Mouse (Mus musculus) heart, embryonic 14.5 days (tissue): ENCODE measurements at regions not wholly inside any gene's neighbourhood (a gene's known extent, or its start where the extent isn't known, plus 50 kb on each side); places are given as distances from the start of the nearest gene placed in this dataset.

Experiments used
- ATAC-seq: fragments of 200-750 bp; cut with Nextera tagmentation; 2 replicates; pipeline ENCODE4 v1.8.0; 2017; ENCODE audit warnings: low read depth, moderate TSS enrichment; ENCODE audit not compliant: insufficient number of reproducible peaks, insufficient read depth, low FRiP score
- H3K27ac ChIP-seq, 2 experiments: fragments of 200-500 bp in 1 of 2; fragments of 300-500 bp in 1 of 2; sonication (generic) in 1 of 2; replicated peaks in 1 of 2; 2 replicates each; pipeline ENCODE4 v1.5.1; 2012 to 2014; ENCODE audit warnings: low read depth in 2 of 2, low read length in 2 of 2, control low read depth in 1 of 2, mild to moderate bottlenecking in 1 of 2, mixed read lengths in 1 of 2; ENCODE audit not compliant: control insufficient read depth in 1 of 2, insufficient read depth in 1 of 2
- H3K27me3 ChIP-seq: fragments of 300-500 bp; sonication (generic); 2 replicates; pipeline ENCODE4 v1.6.1; 2014; ENCODE audit warnings: mild to moderate bottlenecking, low read length, control low read depth; ENCODE audit not compliant: control insufficient read depth, insufficient read depth
- H3K36me3 ChIP-seq: fragments of 300-500 bp; sonication (generic); 2 replicates; pipeline ENCODE4 v1.6.1; 2014; ENCODE audit warnings: mild to moderate bottlenecking, control low read depth, low read length, mixed read lengths; ENCODE audit not compliant: control insufficient read depth, insufficient read depth
- H3K4me1 ChIP-seq, 2 experiments: fragments of 200-500 bp in 1 of 2; fragments of 300-500 bp in 1 of 2; sonication (generic) in 1 of 2; 2 replicates each; pipeline ENCODE4 v1.6.1; 2012 to 2014; ENCODE audit warnings: low read length in 2 of 2, control low read depth in 1 of 2, mixed read lengths in 1 of 2; ENCODE audit not compliant: control insufficient read depth in 2 of 2, insufficient read depth in 2 of 2
- H3K4me2 ChIP-seq: fragments of 300-500 bp; sonication (generic); 2 replicates; pipeline ENCODE4 v1.6.1; 2014; ENCODE audit warnings: mild to moderate bottlenecking, low read length
- H3K4me3 ChIP-seq, 2 experiments: fragments of 200-500 bp in 1 of 2; fragments of 300-500 bp in 1 of 2; sonication (generic) in 1 of 2; 2 replicates each; pipeline ENCODE4 v1.5.1; 2012 to 2014; ENCODE audit warnings: low read length in 2 of 2, mild to moderate bottlenecking in 2 of 2, control low read depth in 1 of 2, low read depth in 1 of 2, moderate library complexity in 1 of 2; ENCODE audit not compliant: control insufficient read depth in 1 of 2, insufficient read depth in 1 of 2
- H3K9ac ChIP-seq: fragments of 300-500 bp; sonication (generic); 2 replicates; pipeline ENCODE4 v1.6.1; 2014; ENCODE audit warnings: mild to moderate bottlenecking, low read length
- H3K9me3 ChIP-seq: fragments of 300-500 bp; sonication (generic); 2 replicates; pipeline ENCODE4 v1.6.1; 2016; ENCODE audit warnings: low read length, control low read depth; ENCODE audit not compliant: control insufficient read depth
- WGBS: fragments of 180-500 bp; shearing (Covaris S2); extraction: QIAGEN DNeasy Blood & Tissue Kit; methylation state at CpG from one replicate; pipeline ENCODE4 v1.1.7; 2014; 5-methylcytosine and 5-hydroxymethylcytosine counted together

DNA sequence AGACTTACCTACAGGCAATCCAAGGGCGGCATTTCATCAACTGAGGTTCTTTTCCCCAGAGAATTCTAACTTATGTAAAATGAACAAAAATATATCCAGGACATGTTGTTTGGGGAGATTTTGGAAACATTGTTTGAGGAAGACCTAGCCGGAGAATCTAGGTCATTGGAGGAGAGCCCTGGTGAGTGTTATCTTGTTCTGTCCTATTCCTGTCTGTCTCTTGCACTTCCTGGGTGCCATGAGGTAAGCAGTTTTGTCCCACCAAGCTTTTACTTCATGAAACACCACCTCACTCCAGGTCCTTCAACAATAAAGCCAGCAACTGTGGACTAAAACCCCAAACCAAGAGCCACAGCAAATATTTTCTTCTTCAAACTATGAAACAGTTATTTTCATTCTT is 218.5 kb downstream of the Fam49a start:
- H3K4me3 ChIP-seq, result no peak overlapping the region
- no peak overlapping the region for H3K9ac ChIP-seq
- ATAC-seq, result no peak
- H3K27ac ChIP-seq, result no peak overlapping the region
- H3K27me3 ChIP-seq, result no peaks in the 10 kb centered on the region
- peaks cover 0 to 5% of the 10 kb centered on the region in 2 experiments; a peak in 2 of 4 replicates for H3K4me1 ChIP-seq
- H3K4me2 ChIP-seq, result no peak overlapping the region
- 80% methylated on average over 2 of the region's 2 CpGs for WGBS
- H3K9me3 ChIP-seq, result no peaks in the 10 kb centered on the region
- no peaks in the 10 kb centered on the region for H3K36me3 ChIP-seq

DNA sequence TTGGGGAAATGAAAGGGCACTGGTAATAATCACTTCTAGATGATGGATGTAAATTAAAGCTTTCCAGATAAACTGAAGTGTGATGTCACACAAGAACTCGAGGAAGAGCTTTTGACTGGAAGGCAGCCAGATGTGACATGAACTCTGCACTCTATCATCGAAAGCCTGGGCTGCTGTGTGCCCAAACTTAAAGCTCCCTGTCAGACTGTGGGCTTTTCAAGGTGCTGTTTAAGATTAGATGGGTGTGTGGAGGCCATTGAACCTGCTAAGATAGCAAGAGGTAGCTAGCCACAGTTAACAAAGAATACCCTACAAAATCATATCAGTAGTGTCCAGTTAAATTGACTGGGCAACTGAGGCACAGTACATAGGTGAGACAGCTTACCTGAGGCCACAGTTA is 190.1 kb downstream of the Fam49a start:
- H3K36me3 ChIP-seq, result no peaks in the 10 kb centered on the region
- WGBS, result 15% methylated on average over 2 of the region's 2 CpGs

DNA sequence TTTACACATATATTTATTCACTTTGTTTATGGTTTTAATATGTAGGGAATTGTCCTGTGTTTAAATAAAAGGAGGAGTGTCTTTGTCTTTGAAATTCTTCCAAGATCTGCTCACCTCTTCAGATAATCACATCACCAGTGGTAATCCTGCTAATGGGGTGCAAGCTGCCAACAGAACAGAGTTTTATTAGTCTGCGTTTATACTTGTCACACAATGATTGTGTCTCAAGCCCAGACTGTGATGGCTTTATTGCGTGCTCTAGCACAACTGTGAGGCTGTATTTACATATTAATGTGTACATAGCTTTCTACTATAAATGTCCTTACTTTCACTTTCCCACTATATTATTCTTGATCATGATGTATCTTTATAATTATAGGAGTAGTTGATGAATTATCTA is 184.8 kb downstream of the Fam49a start:
- H3K36me3 ChIP-seq, result no peaks in the 10 kb centered on the region
- no peaks in the 10 kb centered on the region for H3K4me1 ChIP-seq
- whole genome bisulfite sequencing, result 78% methylated on average over 2 of the region's 2 CpGs
- no peak overlapping the region for H3K4me3 ChIP-seq
- ATAC-seq, result no peak
- H3K9ac ChIP-seq, result no peak overlapping the region
- no peak overlapping the region for H3K4me2 ChIP-seq
- no peak overlapping the region for H3K27ac ChIP-seq
- no peaks in the 10 kb centered on the region for H3K9me3 ChIP-seq
- no peaks in the 10 kb centered on the region for H3K27me3 ChIP-seq

More for the DNA sequence above, 190.1 kb downstream of the Fam49a start:
- H3K4me2 ChIP-seq, result no peak overlapping the region
- H3K27me3 ChIP-seq, result no peaks in the 10 kb centered on the region
- H3K9ac ChIP-seq, result no peak overlapping the region
- H3K27ac ChIP-seq, result no peak overlapping the region
- ATAC-seq, result no peak
- H3K9me3 ChIP-seq, result no peaks in the 10 kb centered on the region
- no peak overlapping the region for H3K4me3 ChIP-seq
- H3K4me1 ChIP-seq, result peaks cover 0 to 5% of the 10 kb centered on the region in 2 experiments; a peak in 3 of 4 replicates

DNA sequence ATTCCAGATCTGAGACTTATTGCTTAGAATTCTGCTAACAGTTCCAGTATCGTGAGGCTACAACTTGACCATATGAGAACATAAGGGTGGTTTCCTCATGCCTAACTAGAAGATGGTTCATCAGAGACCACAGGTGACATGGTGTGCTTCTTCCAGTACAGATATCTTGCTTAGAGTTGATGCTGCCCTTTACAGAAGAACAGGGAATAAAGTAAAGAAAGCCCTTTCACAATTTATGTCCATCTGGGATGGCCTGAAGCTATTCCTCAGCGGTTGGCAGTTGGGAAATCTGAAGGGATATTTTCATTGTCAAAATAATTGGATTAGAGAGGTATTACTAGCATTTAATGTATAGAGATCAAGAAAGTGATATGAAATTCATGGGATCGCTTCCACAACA is 184.3 kb downstream of the Fam49a start:
- ATAC-seq, result no peak
- no peaks in the 10 kb centered on the region for H3K27me3 ChIP-seq
- no peak overlapping the region for H3K27ac ChIP-seq
- no peak overlapping the region for H3K9ac ChIP-seq
- WGBS, result 91% methylated on average over 3 of the region's 3 CpGs
- no peak overlapping the region for H3K4me3 ChIP-seq
- no peaks in the 10 kb centered on the region for H3K36me3 ChIP-seq
- H3K4me1 ChIP-seq, result no peaks in the 10 kb centered on the region
- H3K9me3 ChIP-seq, result no peaks in the 10 kb centered on the region
- no peak overlapping the region for H3K4me2 ChIP-seq

DNA sequence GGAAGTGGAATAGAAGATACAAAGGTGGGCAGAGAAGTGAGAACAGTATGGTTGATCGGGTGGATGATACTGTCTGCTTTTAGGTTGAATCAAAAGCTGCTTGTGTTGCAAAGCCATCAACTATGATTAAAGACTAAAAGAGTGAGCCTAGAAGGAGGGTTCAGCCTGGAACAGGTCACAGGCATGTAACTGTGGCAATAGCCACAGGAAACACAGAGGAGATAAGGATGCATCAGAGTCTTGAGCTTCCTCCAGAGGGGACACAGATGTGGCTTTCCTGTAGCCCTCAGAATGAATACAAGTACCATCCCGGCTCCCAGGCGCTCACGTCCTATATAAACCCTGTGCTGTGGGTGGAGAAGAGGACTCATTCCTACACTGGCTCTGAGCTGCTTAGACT is 180.9 kb downstream of the Fam49a start:
- Histone ChIP-seq H3K4me3 (no peak overlapping the region), H3K36me3 (no peaks in the 10 kb centered on the region), H3K9ac (no peak overlapping the region), H3K4me2 (no peak overlapping the region), H3K9me3 (no peaks in the 10 kb centered on the region), H3K4me1 (peaks cover 3 to 5% of the 10 kb centered on the region in 2 experiments; a peak in 3 of 4 replicates), H3K27me3 (no peaks in the 10 kb centered on the region), H3K27ac (no peak overlapping the region)
- 76% methylated on average over 4 of the region's 4 CpGs for WGBS
- no peak for ATAC-seq

DNA sequence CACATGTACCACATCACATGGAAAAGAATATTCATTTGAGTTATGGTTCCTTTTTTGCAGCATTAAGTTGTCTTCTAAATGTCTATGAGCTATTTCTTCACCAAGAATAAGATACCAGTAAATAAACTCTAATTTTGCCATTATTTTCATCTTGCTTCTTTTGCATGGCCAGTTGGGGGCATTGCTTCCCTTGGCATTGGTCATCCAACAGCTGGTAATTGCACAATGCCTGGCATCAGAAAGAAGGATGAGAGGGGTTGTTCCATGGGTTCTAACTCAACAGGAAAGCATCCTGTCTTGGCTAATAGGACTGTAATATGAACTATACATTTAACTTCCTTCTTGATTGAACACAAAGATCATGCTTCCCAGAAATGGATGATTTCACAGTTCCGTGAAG is 174.4 kb downstream of the Fam49a start:
- no peak overlapping the region for H3K9ac ChIP-seq
- H3K9me3 ChIP-seq, result no peaks in the 10 kb centered on the region
- H3K4me3 ChIP-seq, result no peak overlapping the region
- no peak overlapping the region for H3K4me2 ChIP-seq
- H3K4me1 ChIP-seq, result peaks cover 3 to 5% of the 10 kb centered on the region in 2 experiments; a peak in 3 of 4 replicates
- ATAC-seq, result no peak
- WGBS, result 94% methylated on average over 1 of the region's 1 CpGs
- H3K36me3 ChIP-seq, result no peaks in the 10 kb centered on the region
- H3K27me3 ChIP-seq, result no peaks in the 10 kb centered on the region
- no peak overlapping the region for H3K27ac ChIP-seq

DNA sequence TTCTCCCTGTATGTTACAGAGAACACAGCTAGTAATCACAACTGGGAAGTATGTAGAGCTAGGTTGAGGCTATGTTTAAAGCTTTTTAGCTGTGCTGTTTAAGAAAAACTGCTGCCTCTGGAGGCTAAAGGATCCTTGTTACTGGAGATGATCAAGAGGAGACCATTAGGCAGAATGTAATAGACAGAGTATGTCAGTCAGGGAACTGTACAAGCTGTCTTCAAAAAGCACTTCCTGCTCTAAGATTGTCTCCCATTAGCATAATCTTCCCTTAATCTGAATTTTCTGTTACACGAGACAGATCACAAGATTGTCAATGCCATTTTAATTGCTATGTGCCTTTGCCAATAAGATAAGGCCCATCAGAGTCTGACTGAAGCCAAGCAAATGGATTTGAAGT is 170.7 kb downstream of the Fam49a start:
- Histone ChIP-seq H3K9ac (no peak overlapping the region), H3K4me3 (no peak overlapping the region), H3K27me3 (no peaks in the 10 kb centered on the region), H3K27ac (no peak overlapping the region), H3K4me1 (no peaks in the 10 kb centered on the region), H3K4me2 (no peak overlapping the region), H3K36me3 (no peaks in the 10 kb centered on the region), H3K9me3 (no peaks in the 10 kb centered on the region)
- ATAC-seq, result no peak
- WGBS, result 56% methylated on average over 1 of the region's 1 CpGs
